Mouse (Mus musculus): ENCODE results near the gene Gabbr1.

GRCm38 (mm10) chr17:37009460-37010042, 36.2 kb upstream of the Gabbr1 start:
- TF ChIP-seq POLR2A (IDR thresholded peaks at IDR 0.05; ENCODE audit: low read depth, low read length) (no peak), CTCF (conservative IDR thresholded peaks at IDR 0.05 in 1 of 2, IDR thresholded peaks at IDR 0.05 in 1 of 2; ENCODE audit: low read depth in 2 of 2, low read length in 2 of 2) (no peak), TCF12 (IDR thresholded peaks at IDR 0.05; ENCODE audit: low read depth, low read length) (no peak), MEF2A (IDR thresholded peaks at IDR 0.05; ENCODE audit: borderline replicate concordance, low read depth, low read length) (no peak), HCFC1 (IDR thresholded peaks at IDR 0.05; ENCODE audit: low read depth, low read length) (no peak), ZKSCAN1 (IDR thresholded peaks at IDR 0.05; ENCODE audit: borderline replicate concordance, low read depth, low read length) (no peak), RAD21 (IDR thresholded peaks at IDR 0.05; ENCODE audit: low read depth, low read length) (no peak), E2F4 (IDR thresholded peaks at IDR 0.05; ENCODE audit: insufficient replicate concordance, low read depth, low read length) (no peak), KAT2A (IDR thresholded peaks at IDR 0.05; ENCODE audit: insufficient replicate concordance, low read length) (no peak)
